Mouse (Mus musculus) kidney, adult 11 months (tissue): ENCODE results near the gene Gm20795.
"Not testable (repeated sequence)": the region's sequence is repeated elsewhere in the genome, so short reads cannot be mapped to it uniquely, and the experiment has no call there.

Source experiments
- DNase-seq: peaks from one replicate; pipeline ENCODE4 v3.0.0; 2022

The Gm20795 gene

GRCm38 (mm10) chrY:40804614-40805013, at the start of gene Gm20795:
TSS of gene Gm20795 (plus strand) at chrY:40804914.
- DNase-seq, result not testable (repeated sequence)

GRCm38 (mm10) chrY:40775665-40776064, 29.0 kb upstream of the Gm20795 start, which contains the start of gene Gm21797:
TSS of gene Gm21797 (minus strand) at chrY:40775765.
- not testable (repeated sequence) for DNase-seq
